Mouse (Mus musculus) splenic B cell, adult 2 months (primary cell): ENCODE results near the gene Gm6169.
"Not testable (repeated sequence)": the region's sequence is repeated elsewhere in the genome, so short reads cannot be mapped to it uniquely, and the experiment has no call there.

Experiments used
- DNase-seq: peaks from one replicate; pipeline ENCODE4 v3.0.0-alpha.2; 2011; ENCODE audit warnings: low read depth, low spot score
- H3K27me3 ChIP-seq: 2 replicates; pipeline ENCODE4 v1.6.1; 2012; ENCODE audit warnings: mild to moderate bottlenecking, low read length, moderate library complexity, mixed read lengths; ENCODE audit not compliant: control insufficient read depth, poor library complexity, insufficient read depth, severe bottlenecking
- H3K36me3 ChIP-seq: 2 replicates; pipeline ENCODE4 v1.6.1; 2012; ENCODE audit warnings: mild to moderate bottlenecking, low read length, moderate library complexity, mixed read lengths; ENCODE audit not compliant: control insufficient read depth, poor library complexity, insufficient read depth, severe bottlenecking

Gm6169 gene

DNA sequence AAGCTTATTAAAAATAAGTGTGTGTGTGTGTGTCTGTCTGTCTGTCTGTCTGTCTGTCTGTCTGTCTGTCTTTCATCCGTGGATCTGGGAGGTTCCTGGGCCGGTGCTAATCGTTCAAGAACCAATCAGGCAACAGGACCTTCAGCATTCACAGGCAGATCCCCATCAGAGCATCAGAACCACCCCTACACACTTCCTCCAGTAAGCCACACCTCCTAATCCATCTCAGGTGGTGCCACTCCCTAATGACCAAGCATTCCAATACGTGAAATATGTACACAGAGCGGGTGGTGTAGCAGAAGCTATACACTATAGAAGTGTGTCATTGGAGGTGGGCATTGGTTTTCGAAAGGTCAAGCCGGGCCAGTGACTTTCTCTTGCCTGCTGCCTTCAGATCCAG is 16.6 kb downstream of the Gm6169 start:
- no peaks in the 10 kb centered on the region for H3K27me3 ChIP-seq
- no peak for DNase-seq

GRCm38 (mm10) chr13:97080615-97081014 is 18.4 kb downstream of the Gm6169 start:
- no peak for DNase-seq
- Histone ChIP-seq H3K36me3 (no peaks in the 10 kb centered on the region), H3K27me3 (no peaks in the 10 kb centered on the region)

More for the DNA sequence above, 16.6 kb downstream of the Gm6169 start:
- no peaks in the 10 kb centered on the region for H3K36me3 ChIP-seq

- DNase-seq, result no peak
- Histone ChIP-seq H3K27me3 (no peaks in the 10 kb centered on the region), H3K36me3 (no peaks in the 10 kb centered on the region)
Measured at GRCm38 (mm10) chr13:97080201-97080600, 18.8 kb downstream of the Gm6169 start.

GRCm38 (mm10) chr13:97077556-97077955 is 21.5 kb downstream of the Gm6169 start:
- DNase-seq, result no peak
- no peaks in the 10 kb centered on the region for H3K27me3 ChIP-seq
- H3K36me3 ChIP-seq, result no peaks in the 10 kb centered on the region

DNA sequence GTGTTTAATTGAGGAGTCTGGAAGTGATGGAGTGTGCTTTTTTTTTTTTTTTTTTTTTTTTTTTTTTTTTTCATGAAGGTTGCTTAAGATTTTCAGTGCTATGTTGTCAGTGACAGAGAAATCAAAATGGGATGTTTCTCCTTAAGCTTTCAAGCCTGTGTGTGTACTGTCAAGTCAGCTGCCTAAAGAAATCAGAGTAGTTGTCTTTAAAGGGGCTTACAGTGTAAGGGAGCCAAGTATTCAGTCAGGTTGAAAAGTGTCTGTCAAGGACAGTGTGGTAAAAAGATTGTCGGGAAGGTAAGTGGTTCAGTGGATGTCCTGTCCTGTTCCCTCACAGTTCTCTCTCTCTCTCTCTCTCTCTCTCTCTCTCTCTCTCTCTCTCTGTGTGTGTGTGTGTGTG is 25.5 kb downstream of the Gm6169 start:
- H3K36me3 ChIP-seq, result no peaks in the 10 kb centered on the region
- peaks cover 2% of the 10 kb centered on the region; the same call in 1 of the 2 replicates for H3K27me3 ChIP-seq
- DNase-seq, result no peak

DNA sequence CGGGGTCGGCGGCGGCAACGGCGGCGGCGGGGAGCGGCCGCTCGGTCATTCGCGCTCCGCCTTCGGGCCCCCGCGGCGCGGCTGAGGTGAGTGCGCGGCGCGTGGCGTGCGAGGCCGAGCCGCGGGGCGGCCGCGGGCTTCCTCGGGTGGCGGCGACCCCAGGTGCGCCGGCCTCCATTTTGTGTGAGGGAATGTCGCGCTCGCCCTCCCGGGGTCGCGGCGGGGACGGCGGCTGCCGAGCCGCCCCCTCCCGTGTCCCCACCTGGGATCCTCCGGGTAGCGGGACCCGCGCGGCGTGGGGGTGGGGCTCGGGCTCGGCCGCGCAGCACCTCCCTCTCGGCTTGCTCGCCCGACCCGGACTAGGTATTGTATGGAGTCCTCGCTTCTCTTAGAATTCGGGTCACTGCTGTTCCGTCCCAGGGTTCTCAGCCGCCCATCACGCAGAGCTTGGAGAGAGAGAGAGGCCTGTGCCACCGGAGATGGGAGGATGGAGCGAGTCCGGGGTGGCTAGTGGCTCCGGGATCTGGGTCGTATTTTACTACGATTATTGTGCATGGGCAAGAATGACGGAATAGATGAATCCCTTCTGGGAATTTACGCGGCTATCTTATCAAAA is 27.3 kb downstream of the Gm6169 start:
- H3K36me3 ChIP-seq, result no peaks in the 10 kb centered on the region
- peaks cover 2% of the 10 kb centered on the region; the same call in 1 of the 2 replicates for H3K27me3 ChIP-seq
- no peak for DNase-seq

DNA sequence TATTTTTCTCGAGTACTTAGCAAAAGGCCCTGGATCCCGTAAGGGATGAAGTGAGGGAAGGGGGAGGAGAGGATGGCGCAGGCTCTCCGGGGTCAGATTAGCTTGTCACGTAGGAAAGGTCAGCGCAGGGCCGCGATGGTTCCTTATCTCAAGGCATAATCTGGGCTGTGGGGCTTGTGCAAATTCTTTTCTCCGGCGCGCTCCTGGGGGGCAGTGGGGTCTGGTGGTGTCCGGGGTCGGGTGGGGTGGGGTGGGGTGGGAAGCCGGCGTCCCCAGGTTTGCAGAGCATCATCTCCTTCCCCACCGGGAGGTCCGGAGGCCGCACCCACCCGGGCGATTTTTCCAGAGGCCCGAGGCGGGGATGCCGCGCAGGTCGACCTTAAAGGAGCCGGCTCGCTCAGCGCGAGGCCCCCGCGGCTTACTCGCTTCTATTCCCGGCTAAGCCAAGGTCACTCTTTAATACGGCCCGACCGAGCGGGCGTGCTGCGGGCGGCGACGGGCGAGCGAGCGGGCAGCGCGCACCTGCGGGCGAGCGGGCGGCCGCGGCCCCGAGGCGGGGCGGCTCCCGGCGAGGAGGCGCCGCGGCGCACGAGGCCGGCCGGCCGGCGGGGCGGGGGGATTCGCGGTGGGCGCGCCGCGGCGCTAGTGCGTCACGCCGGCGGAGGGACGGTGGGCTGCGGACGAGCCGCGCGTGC is 28.0 kb downstream of the Gm6169 start:
- no peak for DNase-seq
- H3K27me3 ChIP-seq, result peaks cover 2% of the 10 kb centered on the region; the same call in 1 of the 2 replicates

GRCm38 (mm10) chr13:97068151-97068550 is 30.9 kb downstream of the Gm6169 start:
- H3K36me3 ChIP-seq, result no peaks in the 10 kb centered on the region
- peaks cover 2% of the 10 kb centered on the region; the same call in 1 of the 2 replicates for H3K27me3 ChIP-seq
- no peak for DNase-seq

More for the DNA sequence above, 28.0 kb downstream of the Gm6169 start:
- no peaks in the 10 kb centered on the region for H3K36me3 ChIP-seq

- H3K27me3 ChIP-seq, result peaks cover 2% of the 10 kb centered on the region; the same call in 1 of the 2 replicates
- DNase-seq, result no peak
- no peaks in the 10 kb centered on the region for H3K36me3 ChIP-seq
Measured at GRCm38 (mm10) chr13:97067691-97068090, 31.3 kb downstream of the Gm6169 start.

GRCm38 (mm10) chr13:97066649-97067550 is 32.1 kb downstream of the Gm6169 start, which contains the start of gene Fam169a:
TSS of gene Fam169a (plus strand) at chr13:97067286.
- no peaks in the 10 kb centered on the region for H3K36me3 ChIP-seq
- H3K27me3 ChIP-seq, result peaks cover 2% of the 10 kb centered on the region; the same call in 1 of the 2 replicates
- no peak for DNase-seq

DNA sequence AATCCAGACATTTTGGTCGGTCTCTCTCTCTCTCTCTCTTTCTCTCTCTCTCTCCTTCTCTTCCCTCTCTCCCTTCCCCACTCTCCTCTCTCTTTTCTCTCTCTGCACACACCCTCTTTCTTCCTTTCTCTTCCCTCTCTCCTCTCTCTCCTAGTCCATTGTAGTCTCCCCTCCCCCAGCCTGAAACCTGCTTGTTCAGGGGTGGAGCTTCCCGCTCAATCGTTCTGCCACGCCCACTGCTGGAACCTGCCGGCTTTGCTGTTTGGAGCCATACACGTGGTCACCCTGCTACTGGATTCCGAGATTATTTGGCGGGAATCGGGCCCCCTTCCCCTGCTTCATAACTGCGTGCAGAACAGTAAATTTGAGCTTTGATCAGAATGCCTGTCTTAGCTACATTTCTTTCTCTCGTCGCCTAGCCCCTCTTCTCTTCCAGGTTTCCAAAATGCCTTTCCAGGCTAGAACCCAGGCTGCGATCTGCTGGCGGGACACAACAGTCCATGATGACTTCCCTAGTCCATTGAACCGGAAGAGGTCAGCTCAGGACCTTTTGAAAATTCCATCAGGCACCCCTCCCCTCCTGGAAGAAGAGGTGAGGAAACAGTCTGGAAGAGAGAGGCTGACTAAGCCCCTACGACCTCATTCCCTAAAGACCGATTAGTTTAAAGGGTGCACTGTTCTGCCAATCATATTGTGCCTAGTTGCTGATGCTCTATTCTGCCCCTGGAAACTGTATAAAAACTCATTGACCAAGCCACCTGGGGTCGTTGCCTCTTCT is 34.0 kb downstream of the Gm6169 start:
- H3K36me3 ChIP-seq, DNase-seq, H3K27me3 ChIP-seq: not testable (repeated sequence)

DNA sequence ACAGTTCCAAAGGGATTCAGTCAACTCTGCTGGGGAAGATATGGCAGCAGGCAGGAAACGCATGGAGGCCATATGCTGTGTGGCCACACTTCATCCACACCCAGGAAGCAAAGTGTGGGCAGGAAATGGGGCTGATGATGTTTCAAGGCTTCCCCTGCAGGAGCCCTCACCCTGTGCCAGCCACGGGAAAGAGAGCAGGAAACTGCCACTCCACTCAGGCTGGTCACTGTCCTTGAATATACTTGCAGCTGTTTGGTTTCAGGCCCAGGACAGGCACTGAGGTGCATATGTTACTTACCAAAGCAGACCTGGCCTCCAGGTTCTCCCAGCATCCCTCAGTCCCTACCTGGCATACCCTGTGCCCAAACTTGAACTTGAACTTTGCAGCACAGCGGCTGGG is 34.6 kb downstream of the Gm6169 start:
- DNase-seq, result no peak
- Histone ChIP-seq H3K36me3 (no peaks in the 10 kb centered on the region), H3K27me3 (no peaks in the 10 kb centered on the region)

DNA sequence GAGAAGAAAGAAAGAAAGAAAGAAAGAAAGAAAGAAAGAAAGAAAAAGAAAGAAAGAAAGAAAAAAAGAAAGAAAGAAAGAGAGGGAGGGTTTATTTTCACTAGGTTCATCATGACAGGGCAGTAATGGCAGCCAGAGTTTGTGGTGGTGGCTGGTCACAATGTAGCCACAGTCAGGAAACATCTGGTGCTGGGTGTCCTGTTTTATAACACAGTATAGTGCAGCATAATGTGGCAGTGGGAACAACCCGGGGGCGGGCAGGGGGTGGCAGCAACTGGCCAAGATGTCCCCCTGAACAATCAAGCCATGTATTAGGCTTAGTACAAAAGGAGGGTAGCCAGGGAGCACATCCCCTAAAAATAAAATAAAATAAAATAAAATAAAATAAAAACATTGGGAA is 35.6 kb downstream of the Gm6169 start:
- H3K36me3 ChIP-seq, result no peaks in the 10 kb centered on the region
- no peak for DNase-seq
- no peaks in the 10 kb centered on the region for H3K27me3 ChIP-seq

DNA sequence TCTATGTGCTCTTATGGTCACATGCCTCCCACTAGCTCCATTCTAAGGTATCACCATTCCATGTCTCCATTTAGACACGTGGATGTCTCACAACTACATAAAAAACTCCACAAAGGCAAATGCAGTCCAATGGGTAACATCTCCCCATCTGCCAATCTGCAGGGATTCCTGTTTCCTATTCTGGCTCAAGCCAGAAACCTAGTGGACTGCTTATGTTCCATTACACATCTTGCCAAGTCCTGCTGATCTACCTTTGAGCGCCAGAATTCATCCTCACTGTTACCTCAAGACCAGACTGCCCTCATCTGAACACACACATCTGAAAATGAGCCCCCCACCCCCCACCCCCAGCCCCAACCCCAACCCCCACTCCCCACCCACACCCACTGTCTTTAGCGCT is 36.9 kb downstream of the Gm6169 start:
- Histone ChIP-seq H3K27me3 (no peaks in the 10 kb centered on the region), H3K36me3 (no peaks in the 10 kb centered on the region)
- no peak for DNase-seq
